Mouse (Mus musculus): Measurements from ENCODE around the gene Pcgf2.
A peak's percentile ranks its signal among the peaks of the same experiment; 100 is the strongest.
"Not testable (repeated sequence)": the region's sequence is repeated elsewhere in the genome, so short reads cannot be mapped to it uniquely, and the experiment has no call there.

Gene Pcgf2

DNA sequence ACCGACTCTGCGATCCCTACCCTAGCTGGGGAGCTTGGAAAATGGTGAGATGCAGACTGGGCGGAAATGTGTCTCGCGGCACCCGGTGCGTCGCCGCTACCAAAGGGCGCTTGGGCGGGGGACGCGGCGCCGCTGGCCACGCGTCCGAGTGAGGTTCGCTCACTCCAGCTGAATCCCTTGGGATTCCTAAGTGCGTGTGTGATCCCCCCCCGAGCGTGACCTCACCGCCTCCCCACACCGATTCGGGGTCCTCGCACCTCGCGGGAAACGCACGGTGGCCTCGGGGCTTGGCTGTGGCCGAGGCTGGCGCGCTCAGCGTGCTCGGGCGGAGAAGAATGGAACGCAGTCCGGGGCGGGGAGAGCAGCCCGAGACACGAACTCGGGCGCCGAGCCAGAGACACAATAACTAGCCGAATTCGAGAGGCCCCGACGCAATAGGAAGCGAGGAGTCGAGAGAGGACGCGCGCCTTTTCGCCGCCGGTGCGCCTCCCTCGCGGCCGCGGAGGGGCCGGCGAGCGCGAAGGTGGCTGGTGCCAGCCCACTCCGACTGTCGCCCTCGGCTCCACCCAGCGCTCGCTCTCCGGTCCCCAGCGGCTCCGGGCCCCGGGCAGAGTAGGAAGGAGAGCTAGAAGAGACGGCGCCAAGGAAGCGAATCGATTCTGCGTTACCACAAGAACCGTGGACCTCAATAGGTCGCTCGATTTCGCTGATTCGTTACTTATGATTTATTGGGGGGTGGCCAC is at the start of gene Pcgf2:
TSS of gene Pcgf2 (minus strand) at position 495 of the 743 bp plus-strand sequence.
- DNase-seq (ENCODE audit: low read depth, low spot score), result peak; percentile 64

DNA sequence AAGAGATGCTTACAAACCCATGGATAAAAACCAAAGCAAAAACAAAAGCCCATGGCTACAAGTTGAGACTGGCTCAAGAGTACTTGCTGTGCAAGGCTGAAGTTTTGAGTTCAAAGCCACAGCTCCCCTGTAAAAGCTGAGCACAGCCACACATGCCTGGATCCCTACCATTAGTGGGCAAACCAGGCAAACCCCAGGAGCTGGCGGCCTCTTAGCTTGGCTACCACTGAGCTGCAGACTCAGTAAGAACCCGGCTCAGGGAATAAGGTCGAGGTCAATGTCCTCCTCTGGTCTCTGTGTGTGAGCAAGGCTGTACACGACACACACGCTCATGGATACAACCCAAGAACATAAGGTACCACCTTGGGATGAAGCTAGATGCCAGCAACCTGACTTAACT is 48.2 kb upstream of the Pcgf2 start:
- DNase-seq (ENCODE audit: low read depth, low spot score), result no peak

DNA sequence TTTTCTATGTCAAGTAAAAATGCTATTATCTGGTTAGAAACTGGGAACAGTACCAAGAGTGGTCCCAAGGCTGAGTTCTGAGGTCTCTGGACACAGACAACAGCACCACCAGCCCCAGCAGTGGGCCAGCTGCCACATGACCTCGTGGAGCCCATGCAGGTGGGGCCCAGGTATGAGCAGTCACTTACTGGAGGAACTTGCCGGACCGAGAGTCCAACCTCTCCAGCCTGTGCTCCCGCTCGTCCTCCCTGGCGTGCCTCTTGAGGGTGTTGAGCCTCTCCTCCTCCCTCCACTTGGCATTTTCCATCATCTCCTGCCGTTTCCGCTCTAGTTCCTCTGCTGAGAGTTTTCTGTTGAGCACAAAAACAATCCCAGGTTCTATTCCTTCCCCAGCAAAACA is 47.5 kb upstream of the Pcgf2 start:
- no peak for DNase-seq (ENCODE audit: low read depth, low spot score)

GRCm38 (mm10) chr11:97745331-97745721 is 45.0 kb upstream of the Pcgf2 start:
- no peak for DNase-seq (ENCODE audit: low read depth, low spot score)

GRCm38 (mm10) chr11:97744718-97745330 is 44.5 kb upstream of the Pcgf2 start:
- peak; percentile 99 for DNase-seq (ENCODE audit: low read depth, low spot score)

- DNase-seq (ENCODE audit: low read depth, low spot score), result peak; percentile 44
Measured at GRCm38 (mm10) chr11:97744063-97744717, 43.9 kb upstream of the Pcgf2 start, which contains the start of gene Pip4k2b. Gene Pip4k2b, minus strand, starts transcription at chr11:97744704.

- DNase-seq (ENCODE audit: low read depth, low spot score), result no peak
Measured at GRCm38 (mm10) chr11:97743423-97743822, 43.1 kb upstream of the Pcgf2 start.

DNA sequence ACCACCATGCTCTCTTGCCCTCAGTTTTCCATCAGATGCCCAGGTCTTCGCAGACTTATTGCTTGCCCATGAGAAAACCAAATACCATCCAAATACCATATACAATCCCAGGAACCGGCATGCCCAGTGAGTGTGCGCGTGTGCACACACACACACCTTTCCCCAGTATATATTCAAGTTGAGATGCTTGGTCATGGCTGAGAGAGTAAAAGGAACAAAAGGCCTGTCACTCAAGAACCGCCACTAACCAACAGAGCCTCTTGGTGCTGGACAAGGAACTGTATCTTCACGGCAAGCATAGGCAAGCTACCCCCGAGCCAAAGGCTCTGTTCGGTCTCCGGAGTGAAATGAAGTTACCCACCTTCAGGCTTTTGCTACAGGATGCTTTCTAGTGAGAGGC is 42.3 kb upstream of the Pcgf2 start:
- no peak for DNase-seq (ENCODE audit: low read depth, low spot score)

DNA sequence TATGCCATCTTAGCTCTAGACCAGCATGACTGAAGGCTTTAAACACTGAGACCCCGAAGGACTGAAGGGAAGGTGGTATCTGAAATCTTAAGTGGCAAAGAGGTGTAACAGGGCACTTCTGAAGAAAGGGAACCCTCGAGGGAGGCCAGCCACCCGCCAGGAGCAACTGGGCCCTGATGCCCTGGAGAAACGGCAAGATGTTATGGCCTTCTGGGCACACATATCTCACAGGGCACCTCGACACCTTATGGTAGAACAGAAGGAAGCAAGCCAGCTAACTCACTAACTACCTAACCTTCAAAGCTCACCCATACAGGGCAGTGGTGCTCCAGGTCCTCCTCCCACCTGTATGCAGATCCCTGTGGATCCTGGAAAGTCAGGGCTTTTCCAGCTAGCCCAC is 41.9 kb upstream of the Pcgf2 start:
- no peak for DNase-seq (ENCODE audit: low read depth, low spot score)

DNA sequence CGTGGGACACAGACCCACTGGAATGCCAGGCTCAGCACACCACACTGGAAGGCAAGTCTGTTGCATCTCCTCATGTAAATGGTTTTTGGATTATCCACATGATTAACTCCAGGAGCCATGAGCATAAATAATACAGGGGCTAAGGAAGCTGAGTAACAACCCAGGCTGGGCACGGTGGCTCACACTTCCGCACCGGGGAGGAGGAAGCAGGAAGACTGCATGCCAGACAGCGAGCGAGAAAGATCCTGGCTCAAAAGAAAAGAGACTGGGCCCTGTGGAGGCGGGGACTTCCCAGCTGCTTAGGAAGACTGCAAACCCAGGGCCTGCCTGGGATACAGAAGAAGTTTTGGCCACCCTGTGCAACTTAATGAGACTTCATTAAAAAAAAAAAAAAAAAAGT is 39.9 kb upstream of the Pcgf2 start:
- no peak for DNase-seq (ENCODE audit: low read depth, low spot score)

- no peak for DNase-seq (ENCODE audit: low read depth, low spot score)
Measured at GRCm38 (mm10) chr11:97739155-97739554, 38.9 kb upstream of the Pcgf2 start.

- no peak for DNase-seq (ENCODE audit: low read depth, low spot score)
Measured at GRCm38 (mm10) chr11:97738703-97739102, 38.4 kb upstream of the Pcgf2 start.

DNA sequence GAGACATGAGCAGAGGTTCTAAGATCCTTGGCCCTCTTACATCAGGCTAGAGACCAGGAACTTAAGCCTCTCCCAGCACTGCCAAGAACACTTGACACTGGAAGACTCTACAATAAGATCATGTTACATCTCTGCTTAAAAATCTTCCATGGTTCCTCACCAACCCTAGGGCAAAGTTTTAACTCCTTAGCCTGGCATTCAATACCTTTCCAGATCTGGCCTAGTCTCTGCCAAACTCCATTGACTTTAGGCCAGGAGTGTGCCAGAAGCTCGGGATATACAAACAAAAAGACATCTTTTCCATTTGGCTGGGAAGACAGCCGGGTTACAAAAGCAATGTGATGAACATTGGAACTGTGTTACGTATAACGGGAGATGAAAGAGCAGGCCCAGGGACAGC is 37.3 kb upstream of the Pcgf2 start:
- no peak for DNase-seq (ENCODE audit: low read depth, low spot score)

DNA sequence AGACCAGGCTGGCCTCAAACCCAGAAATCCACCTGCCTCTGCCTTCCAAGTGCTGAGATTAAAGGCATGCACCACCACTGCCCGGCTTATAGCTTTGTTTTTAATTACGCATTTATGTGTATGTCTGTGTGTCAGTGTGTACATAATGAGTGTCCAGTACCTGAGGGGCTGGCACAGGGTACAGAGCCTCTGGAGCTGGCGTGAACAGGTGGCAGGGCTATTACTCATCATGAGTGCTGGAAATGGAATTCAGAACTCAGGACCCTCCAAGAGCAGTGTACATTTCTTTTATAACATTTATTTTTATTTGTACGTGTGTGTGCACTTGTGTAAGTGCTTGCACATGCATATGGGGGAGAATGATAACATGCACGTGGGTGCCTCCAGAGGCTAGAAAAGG is 36.3 kb upstream of the Pcgf2 start:
- DNase-seq (ENCODE audit: low read depth, low spot score), result no peak

DNA sequence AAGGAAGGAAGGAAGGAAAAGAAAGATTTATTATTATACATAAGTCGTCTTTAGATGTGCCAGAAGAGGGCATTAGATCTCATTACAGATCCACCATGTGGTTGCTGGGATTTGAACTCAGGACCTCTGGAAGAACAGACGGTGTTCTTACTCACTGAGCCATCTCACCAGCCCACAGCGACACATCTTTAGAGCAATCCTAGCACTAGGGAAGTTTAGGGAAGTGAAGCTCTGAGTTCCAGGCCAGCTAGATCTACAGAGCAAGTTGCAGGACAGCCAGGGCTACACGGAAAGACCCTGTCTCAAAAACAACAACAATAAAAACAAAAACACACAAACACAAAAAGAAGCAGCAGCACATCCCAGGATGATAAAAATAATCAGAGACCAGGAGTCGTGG is 34.5 kb upstream of the Pcgf2 start:
- not testable (repeated sequence) for DNase-seq (ENCODE audit: low read depth, low spot score)

GRCm38 (mm10) chr11:97733689-97734088 is 33.4 kb upstream of the Pcgf2 start:
- DNase-seq (ENCODE audit: low read depth, low spot score), result no peak

GRCm38 (mm10) chr11:97728730-97729129 is 28.4 kb upstream of the Pcgf2 start:
- no peak for DNase-seq (ENCODE audit: low read depth, low spot score)

GRCm38 (mm10) chr11:97728311-97728710 is 28.0 kb upstream of the Pcgf2 start:
- DNase-seq (ENCODE audit: low read depth, low spot score), result no peak

DNA sequence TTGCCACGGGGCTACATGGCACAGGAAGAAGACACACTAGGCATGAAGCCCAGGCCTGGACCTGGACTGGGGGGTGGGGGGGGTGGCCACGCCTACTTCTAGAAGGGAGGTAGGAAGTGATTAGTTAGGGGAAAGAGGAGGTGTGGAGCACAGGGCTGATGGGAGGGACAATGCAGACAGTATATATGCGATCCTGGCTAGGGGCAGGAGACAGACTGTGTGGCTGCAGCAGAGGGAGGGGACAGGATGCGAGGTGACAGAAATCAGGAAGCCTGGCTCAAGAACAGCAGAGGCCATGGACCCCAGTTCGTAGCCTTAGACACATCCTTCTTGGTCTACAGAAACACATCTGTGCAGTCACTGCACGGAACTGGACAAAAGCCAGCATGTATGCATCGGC is 23.4 kb upstream of the Pcgf2 start:
- no peak for DNase-seq (ENCODE audit: low read depth, low spot score)

DNA sequence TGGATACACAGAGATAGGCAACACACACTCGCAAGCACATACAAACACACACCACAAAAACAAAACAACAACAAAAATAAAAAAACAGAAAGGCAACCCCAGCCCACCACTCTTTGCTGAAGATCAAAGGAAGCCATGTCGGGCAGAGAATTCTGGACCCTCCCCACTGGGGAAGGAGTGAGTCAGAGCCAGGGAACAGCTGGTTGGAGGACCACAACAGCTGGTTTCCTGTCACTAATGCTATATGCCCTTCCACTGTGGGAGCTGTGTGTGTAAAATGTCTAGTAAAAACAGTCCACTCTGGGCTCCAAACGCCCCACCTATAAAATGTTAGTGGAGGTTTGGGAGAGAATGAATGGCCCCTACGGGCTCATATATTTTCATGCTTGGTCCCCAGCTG is 21.0 kb upstream of the Pcgf2 start:
- no peak for DNase-seq (ENCODE audit: low read depth, low spot score)

DNA sequence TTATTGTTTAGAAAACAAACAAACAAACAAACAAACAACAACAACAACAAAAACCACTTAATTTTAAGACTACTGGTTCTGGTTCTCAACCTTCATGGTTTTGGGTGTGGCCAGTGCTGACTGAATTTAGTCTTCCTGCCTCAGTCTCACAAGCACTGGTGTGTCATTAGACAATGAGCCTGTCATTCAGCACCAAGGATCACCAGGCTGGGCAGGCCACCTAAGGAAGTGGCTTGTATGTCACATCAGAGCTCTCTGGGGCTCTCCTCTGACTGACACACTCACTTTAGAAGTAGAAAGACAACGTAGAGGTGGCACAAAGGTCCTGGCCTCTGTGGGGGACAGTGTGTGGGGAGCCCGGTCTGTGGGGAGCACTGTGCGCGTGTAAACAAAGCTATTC is 18.7 kb upstream of the Pcgf2 start:
- DNase-seq (ENCODE audit: low read depth, low spot score), result no peak

DNA sequence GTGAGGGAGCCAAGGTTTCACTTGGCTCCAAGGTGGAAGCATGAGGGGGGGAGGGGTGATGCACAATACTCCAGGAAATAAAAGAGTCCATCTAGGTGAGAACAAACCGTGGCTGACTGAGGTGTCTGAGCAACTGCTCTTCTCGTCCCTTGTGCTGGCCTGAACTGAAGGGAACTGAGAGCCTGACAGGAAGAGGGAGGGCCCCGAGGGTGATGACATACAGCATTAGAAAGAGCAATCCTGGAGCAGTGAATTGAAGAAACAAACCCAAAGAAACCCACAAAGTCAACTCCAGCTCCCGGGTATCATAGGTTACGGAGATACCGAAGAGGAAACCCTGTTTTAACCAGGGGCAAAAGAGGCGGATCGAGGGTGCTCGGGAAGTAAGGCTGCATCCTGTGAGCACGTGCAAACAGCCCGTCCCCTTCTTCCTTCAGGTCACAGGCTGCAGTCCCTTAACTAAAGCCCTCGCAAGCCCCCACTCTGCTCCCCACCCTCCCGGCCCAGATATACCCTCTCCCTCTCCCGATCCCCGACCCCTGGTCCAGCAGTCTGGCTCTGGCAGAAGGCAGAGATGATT is 18.1 kb upstream of the Pcgf2 start:
- no peak for DNase-seq (ENCODE audit: low read depth, low spot score)

All from skeletal muscle tissue, adult 2 months (tissue).